Mouse (Mus musculus): Measurements from ENCODE around the gene Fcmr.

Fcmr gene

DNA sequence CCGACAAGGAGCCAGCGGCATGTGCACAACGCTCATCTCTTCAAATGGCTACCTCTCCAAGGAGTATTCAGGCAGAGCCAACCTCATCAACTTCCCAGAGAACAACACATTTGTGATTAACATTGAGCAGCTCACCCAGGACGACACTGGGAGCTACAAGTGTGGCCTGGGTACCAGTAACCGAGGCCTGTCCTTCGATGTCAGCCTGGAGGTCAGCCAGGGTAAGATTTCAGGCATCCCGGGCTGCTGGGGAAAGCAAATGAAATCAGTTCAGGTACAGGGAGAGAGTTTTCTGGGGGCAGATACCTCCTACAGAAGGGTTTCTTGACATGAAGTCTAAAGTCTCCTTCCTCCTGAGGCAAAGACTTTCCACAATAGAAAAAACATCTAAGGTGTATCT is 23.8 kb upstream of the Fcmr start:
- TF ChIP-seq GATA4 (IDR thresholded peaks at IDR 0.05; ENCODE audit: insufficient replicate concordance, low read length), result no peak

DNA sequence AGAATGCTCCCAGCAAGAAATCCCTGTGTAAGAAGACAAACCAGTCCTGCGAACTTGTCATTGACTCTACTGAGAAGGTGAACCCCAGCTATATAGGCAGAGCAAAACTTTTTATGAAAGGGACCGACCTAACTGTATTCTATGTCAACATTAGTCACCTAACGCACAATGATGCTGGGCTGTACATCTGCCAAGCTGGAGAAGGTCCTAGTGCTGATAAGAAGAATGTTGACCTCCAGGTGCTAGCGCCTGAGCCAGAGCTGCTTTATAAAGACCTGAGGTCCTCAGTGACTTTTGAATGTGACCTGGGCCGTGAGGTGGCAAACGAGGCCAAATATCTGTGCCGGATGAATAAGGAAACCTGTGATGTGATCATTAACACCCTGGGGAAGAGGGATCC is 21.0 kb upstream of the Fcmr start:
- no peak for TF ChIP-seq GATA4 (IDR thresholded peaks at IDR 0.05; ENCODE audit: insufficient replicate concordance, low read length)

DNA sequence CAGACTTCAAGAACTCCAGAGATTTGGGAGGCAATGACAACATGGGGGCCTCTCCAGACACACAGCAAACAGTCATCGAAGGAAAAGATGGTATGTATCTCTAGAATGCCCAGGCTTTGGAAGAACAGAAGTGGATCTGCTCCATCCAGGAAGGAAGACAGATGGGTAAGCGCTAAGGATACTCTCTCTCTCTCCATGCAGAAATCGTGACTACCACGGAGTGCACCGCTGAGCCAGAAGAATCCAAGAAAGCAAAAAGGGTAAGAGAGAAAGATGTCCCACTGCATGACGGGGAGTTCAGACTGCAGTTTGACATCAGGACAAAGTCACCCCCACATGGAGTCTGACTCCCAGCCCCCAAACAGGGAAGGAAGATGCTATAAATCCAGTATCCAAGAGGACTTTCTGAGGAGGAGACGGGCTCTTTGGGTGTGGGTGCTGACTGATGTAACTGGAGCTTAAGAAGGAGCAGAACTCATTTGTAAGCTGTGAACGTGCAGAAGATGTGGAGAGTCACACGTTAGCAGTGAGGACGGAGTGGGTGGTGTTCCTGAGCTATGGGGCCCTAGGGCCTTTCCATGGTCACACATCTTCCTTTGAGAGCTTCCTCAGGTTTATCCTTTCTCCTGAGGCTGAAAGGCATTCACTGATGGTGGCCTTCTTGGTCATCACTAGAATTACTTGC is 15.8 kb upstream of the Fcmr start:
- TF ChIP-seq GATA4 (IDR thresholded peaks at IDR 0.05; ENCODE audit: insufficient replicate concordance, low read length), result no peak

DNA sequence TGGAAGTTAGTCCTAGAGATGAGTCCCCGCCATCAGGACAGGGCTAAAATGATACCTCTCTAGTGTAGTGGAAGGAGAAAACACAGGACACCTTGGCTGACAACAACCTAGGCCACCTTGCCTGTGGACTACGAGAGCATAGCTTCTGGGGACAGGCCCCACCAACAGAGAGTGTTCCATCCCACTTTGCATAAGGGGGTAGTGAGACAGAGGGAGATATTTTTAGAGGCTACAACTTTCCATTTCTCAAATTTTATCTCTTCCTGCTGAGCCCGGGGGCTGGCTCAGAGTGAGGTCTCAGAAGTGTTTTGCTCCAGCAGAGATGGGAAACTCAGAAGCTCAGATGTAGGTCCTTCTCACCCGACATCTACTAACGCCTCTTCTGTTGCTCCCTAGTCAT is 15.1 kb upstream of the Fcmr start:
- no peak for TF ChIP-seq GATA4 (IDR thresholded peaks at IDR 0.05; ENCODE audit: insufficient replicate concordance, low read length)

DNA sequence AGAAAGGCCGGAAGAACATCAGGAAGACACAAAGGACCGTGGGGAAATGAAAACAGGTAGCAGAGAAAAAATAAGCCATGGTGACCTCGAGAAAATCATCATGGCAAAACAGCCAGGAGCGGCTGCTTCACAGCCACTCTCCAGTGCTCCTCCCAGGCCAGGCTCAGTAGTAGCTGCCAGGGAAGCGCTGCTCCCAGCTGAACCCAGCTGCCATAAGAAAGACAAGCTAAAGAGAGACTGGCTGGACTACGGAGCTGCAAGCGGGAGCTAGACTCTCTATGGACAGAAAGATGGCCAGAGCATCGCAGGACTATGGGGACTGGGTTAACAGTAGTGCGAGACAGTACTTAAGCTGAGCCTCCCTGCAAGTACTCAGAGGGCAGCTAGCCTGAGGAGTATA is 10.7 kb upstream of the Fcmr start:
- TF ChIP-seq GATA4 (IDR thresholded peaks at IDR 0.05; ENCODE audit: insufficient replicate concordance, low read length), result no peak

DNA sequence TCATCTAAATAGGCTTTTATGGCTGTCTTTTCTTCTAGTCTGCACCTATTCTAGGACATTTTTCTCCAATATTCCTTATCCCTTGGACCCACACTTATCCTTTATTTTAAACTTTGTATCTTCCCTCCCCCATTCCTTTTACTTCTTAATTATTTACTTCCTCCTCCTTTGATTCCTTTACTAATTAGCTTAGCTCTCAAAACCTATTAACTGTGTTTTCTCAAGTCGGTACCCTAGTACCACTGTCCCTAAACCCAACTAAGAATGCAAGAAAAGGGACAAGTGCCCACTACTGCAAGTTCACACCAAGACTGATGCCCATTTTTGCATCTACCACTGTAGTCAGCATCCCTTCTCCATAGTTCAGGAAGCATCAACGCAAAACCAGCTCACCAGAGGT is 9.7 kb upstream of the Fcmr start:
- no peak for TF ChIP-seq GATA4 (IDR thresholded peaks at IDR 0.05; ENCODE audit: insufficient replicate concordance, low read length)

DNA sequence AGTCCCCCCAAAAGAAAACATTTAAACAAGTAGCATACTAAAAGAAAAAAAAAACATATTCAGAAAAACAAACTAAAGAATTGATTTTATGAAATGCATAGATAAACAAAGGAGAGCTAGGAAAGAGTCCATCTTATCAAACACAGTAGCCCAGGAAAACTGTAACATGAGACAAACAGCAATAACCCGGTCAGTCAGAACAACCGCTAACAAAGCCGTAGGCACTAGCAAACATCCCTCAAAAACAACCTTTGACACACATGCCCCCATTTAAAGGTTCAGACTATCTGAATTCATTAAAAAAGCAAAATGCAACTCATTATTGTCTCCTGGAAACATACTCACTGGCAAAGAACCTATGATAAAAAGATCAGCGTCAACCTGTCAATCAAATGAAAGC is 8.0 kb upstream of the Fcmr start:
- TF ChIP-seq GATA4 (IDR thresholded peaks at IDR 0.05; ENCODE audit: insufficient replicate concordance, low read length), result no peak

DNA sequence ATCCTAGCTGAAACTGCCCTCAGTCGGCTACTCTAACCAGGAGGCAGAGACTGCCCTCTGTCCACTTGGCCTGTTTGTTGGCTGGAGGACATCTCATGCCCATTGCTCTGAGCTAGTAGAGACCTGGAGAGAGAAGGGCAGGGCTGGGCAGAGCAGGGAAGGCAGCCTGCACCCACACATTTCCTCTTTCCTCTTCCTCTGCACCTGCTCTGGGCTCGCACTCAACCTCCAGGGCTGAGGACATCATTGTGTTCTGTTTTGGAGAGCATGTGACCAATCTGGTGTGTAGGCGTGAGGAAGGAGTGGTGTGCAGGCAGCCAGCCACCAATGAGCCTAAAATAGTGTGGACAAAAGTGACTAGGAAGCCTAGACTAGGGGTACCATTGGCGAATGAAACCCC is 1.2 kb upstream of the Fcmr start:
- no peak for TF ChIP-seq GATA4 (IDR thresholded peaks at IDR 0.05; ENCODE audit: insufficient replicate concordance, low read length)

DNA sequence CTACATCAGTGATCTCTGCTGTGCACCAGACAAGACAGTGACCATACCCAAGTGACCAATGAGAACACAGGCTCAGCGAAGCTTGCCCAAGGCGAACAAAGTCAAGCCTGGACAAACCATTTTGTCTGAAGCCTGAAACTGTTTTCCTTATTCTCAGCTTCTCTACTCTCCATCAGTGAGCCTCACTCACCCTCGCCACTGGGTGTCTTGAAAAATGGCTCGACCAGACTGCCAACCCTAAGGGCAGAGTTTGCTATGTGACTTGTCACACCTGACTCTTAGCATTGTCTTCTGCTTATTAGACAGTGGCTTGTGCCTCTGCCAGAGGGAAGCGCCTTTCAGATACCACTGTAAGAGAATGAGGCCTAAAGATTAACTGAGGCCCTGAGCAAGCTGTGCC is 728 bp upstream of the Fcmr start:
- no peak for TF ChIP-seq GATA4 (IDR thresholded peaks at IDR 0.05; ENCODE audit: insufficient replicate concordance, low read length)

DNA sequence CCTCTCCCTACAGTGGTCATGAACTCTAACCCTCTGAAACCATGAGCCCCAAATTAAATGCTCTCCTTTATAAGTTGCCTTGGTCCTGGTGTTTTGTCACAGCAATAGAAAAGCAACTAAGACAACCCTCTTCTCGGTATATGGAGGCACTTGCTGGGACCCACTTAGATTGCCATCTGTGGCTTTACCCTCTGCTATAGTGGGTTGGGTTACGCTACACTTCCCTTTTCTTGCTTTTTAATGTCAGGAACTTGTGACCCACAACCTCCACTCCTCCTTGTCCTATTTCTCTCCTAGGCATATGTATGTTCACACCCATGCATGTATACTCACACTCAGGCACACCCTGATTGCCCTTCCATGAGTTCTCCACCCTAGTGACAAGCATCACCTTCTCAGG is 7.4 kb downstream of the Fcmr start:
- TF ChIP-seq GATA4 (IDR thresholded peaks at IDR 0.05; ENCODE audit: insufficient replicate concordance, low read length), result no peak

DNA sequence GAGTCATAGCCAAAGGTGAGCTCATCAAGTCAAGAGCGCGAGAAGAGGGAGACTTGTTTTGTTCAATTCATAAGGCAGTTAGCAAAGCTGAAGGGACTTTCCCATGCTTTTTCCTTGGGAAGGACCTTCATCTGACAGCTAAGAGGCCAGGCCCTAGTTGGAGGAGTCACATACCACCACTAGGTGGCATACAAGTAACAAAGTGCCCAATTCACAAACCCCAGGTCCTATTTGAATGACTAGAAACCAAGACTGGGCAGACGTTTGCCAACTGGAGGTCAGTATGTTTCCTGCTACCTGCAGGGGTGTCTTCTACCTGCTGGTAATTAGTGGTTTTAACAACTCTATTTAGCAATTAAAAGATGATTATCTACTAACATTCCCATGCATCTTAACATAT is 9.7 kb downstream of the Fcmr start:
- TF ChIP-seq GATA4 (IDR thresholded peaks at IDR 0.05; ENCODE audit: insufficient replicate concordance, low read length), result no peak

DNA sequence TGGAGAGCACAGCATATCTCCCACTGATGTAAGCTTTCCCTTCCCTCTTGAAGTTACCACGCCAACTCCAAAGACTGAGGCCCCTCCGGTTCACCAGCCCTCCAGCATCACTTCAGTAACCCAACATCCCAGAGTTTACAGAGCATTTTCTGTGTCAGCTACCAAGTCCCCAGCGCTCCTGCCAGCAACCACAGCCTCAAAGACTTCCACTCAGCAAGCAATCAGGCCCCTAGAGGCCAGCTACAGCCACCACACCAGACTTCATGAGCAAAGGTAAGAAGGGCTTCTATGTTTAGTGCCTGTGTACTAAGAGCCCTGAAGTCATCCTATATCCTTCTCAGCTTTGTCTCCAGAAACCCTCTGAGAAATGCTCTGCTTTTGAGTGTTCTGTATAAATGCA is 10.4 kb downstream of the Fcmr start:
- no peak for TF ChIP-seq GATA4 (IDR thresholded peaks at IDR 0.05; ENCODE audit: insufficient replicate concordance, low read length)

DNA sequence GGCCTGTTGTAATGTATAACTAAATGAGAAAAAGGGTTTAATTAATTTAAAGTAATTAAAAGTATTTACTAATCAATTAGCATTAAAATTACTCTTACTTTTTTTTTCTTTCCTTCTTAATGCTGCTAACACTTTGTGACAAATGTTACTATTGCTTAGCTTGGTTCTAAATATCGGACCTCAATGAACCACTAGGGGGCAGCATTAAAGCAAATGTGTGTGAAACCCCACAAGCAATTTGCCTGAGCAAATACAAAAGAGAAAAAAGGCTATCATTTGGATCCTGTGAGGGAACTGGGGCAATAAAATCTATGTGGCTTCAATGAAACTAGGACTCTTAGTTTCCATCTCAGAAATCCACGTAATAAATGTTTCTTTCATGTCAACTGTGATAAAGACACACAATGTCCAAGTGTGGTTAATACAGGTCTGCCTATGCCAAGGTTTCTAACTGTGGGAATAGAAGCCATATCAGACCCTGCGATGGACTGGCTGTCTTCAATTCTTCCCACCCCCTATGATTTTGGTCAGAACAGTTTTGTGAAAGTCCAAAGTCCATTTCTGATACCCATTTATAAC is 11.6 kb downstream of the Fcmr start:
- TF ChIP-seq GATA4 (IDR thresholded peaks at IDR 0.05; ENCODE audit: insufficient replicate concordance, low read length), result no peak

DNA sequence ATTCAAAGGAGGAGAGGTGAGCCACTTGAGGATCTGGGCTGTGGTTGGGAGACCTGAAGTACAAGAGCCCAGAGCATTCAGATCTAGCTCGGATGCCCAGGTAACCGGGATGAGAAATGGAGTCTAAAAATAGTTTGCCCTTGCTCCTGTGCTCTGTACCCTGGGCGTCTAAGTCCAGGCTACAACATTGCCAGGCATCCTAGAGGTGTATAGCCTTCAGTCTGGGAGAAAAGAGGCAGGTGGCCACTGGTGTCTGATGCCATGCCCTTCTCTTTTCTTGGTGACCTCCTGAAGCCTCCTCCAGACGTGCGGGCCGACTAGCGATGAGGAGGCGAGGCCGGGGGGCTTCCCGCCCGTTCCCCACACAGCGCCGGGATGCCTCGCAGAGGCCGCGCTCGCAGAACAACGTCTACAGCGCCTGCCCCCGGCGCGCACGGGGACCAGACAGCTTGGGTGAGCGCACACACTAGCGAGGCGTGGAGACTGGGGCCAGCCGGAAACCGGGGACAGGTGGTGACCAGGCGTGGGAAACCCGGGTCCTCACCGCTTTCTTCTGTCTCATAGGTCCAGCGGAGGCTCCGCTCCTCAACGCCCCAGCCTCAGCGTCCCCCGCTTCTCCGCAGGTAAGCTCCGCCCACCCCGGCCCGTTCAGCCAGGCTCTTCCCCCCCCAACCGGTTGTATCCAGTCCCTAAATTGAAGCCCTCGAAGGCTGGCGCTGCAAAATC is 12.6 kb downstream of the Fcmr start:
- TF ChIP-seq GATA4 (IDR thresholded peaks at IDR 0.05; ENCODE audit: insufficient replicate concordance, low read length), result no peak

DNA sequence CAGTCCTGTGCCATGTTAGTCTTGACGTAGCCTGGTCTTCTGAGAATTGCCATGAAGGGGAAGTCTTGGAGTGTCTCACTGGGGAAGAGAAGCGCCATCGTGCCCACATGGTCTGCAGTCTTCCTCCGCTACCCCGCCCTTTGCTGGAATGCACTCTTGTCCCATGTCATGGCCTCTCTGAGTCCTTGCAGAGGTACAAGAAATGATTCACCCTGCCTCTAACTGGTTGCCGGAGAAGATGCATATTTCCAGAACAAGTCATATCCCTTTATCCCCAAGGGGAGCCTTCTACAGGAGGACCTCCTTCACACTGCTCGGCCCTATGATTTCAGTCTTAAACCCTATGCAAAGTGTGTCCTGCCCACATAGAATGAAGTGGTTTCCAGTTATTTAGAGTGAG is 14.5 kb downstream of the Fcmr start:
- no peak for TF ChIP-seq GATA4 (IDR thresholded peaks at IDR 0.05; ENCODE audit: insufficient replicate concordance, low read length)

DNA sequence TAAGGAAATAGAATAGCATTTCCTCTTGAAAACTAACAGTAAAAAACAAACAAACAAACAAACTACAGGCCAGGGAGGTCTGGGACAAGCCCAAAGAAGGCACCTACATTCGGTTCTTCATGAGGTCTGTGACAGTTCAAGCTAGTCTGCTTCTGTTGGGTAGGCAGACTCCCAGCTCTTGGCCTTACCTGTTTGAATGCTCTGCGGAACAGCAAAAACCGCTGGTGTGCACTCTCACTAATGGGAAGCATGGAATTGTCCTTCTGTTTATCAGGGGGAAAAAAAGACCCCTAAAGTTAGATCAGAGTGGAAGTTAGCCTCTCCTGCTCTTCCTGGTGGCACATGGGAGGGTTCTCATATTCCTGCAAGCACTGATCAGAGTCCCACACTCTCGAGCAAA is 17.7 kb downstream of the Fcmr start:
- TF ChIP-seq GATA4 (IDR thresholded peaks at IDR 0.05; ENCODE audit: insufficient replicate concordance, low read length), result no peak

DNA sequence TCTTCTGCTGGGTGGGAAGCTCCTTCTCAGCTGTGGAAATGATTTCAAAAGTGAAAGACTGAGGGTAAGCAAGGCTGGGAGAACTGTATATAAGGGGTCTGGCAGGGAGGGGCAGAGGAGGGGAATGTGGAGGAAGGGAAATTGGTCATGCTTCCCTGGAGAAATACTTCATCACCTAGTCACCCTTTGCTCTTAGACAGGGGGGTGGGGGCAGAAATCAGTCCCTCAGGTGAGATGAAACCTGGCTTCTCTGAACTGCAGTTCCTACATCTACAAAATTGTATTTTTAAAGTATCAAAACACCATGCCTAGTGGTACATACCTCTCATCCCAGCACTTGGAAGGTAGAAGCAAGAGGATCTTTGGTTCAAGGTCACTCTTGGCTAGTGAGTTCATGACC is 21.9 kb downstream of the Fcmr start, which contains the start of gene Il24:
TSS of gene Il24 (minus strand) at position 101 of the 400 bp plus-strand sequence.
- TF ChIP-seq GATA4 (IDR thresholded peaks at IDR 0.05; ENCODE audit: insufficient replicate concordance, low read length), result no peak

All from liver, adult (tissue).